Mouse (Mus musculus) right cerebral cortex, postnatal 10 days (tissue): Measurements from ENCODE around the gene Vmn1r131.
"Not testable (repeated sequence)": the region's sequence is repeated elsewhere in the genome, so short reads cannot be mapped to it uniquely, and the experiment has no call there.

Source experiments
- DNase-seq, 2 experiments: peaks; one replicate each; pipeline ENCODE4 v3.0.0; 2021; ENCODE audit warnings: low spot score in 2 of 2

Gene Vmn1r131

GRCm38 (mm10) chr7:21545990-21546389 lies at the start of gene Vmn1r131:
Gene Vmn1r131 (minus strand): TSS chr7:21546090.
- not testable (repeated sequence) for DNase-seq

DNA sequence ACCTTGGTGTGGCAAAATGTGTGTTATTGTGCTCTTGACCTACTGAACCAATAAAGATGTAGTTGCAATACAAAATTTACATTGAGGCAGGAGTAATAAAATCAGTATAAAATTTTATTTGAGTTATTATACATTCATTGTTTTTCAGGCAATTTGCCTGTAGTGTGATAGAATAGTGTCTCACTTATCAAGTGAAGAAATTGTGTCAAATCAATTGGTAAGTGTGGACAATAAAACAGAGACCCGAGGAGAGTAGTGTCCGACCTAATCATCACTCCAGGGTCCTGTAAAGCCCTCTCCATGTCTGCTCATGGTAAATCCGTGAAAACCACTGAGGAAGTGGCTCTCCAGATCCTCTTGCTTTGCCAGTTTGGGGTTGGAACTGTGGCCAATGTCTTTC lies 34.4 kb downstream of the Vmn1r131 start, which contains the start of gene Vmn1r130:
Vmn1r130 (plus strand) TSS at position 301 of the 400 bp plus-strand sequence.
- DNase-seq, result not testable (repeated sequence)
